In genomic region chr11:75049146-75049545, GRCm38 (mm10) we compare ENCODE assay signal across 17 mouse cellular contexts.
A peak's percentile ranks its signal among the peaks of the same experiment; 100 is the strongest.
DNase-seq lines count a peak whose midpoint lies in the region; ATAC-seq and TF ChIP-seq lines count a peak whose summit lies in the region.
"Had no signal": no experiment of that assay in that cellular context is flagged by ENCODE, and none has a peak within 500 bp of the region (broad histone marks: within the 10 kb centered on the region; RNA-seq: fewer than 3 reads in every experiment).

No protein-coding gene starts in this region.

- peak overlapping the region; percentile 18; the same call in 1 of the 2 replicates for H3K27ac ChIP-seq in heart, embryonic 10.5 days
- peak overlapping the region; percentile 90 for H3K27ac ChIP-seq in kidney, postnatal 0 days
- peak overlapping the region; percentile 82; the same call in 1 of the 2 replicates for H3K27ac ChIP-seq in embryonic facial prominence, embryonic 12.5 days
- H3K27ac ChIP-seq in limb, embryonic 13.5 days = peak overlapping the region; percentile 95
- H3K27ac ChIP-seq: hindbrain, embryonic 12.5 days; liver, embryonic 12.5 days; neural tube, embryonic 12.5 days had no signal

- WGBS in heart, embryonic 10.5 days = 57% methylated on average over 2 of the region's 2 CpGs
- 8% methylated on average over 2 of the region's 2 CpGs for WGBS in kidney, postnatal 0 days
- WGBS in embryonic facial prominence, embryonic 12.5 days = 20% methylated on average over 2 of the region's 2 CpGs
- WGBS in limb, embryonic 13.5 days = 8% methylated on average over 2 of the region's 2 CpGs

- no peaks in the 10 kb centered on the region for H3K9me3 ChIP-seq in heart, embryonic 10.5 days
- no peaks in the 10 kb centered on the region for H3K9me3 ChIP-seq in kidney, postnatal 0 days (replicated peaks; ENCODE audit: low read length)
- no peaks in the 10 kb centered on the region for H3K9me3 ChIP-seq in embryonic facial prominence, embryonic 12.5 days
- H3K9me3 ChIP-seq in limb, embryonic 13.5 days = no peaks in the 10 kb centered on the region
- H3K9me3 ChIP-seq: hindbrain, embryonic 12.5 days; liver, embryonic 12.5 days; neural tube, embryonic 12.5 days had no signal

- no peak for ATAC-seq in kidney, postnatal 0 days (replicated peaks; ENCODE audit: low FRiP score, low read depth)
- ATAC-seq in embryonic facial prominence, embryonic 12.5 days (ENCODE audit: insufficient number of reproducible peaks, insufficient read depth, low FRiP score, low TSS enrichment) = no peak
- no peak for ATAC-seq in limb, embryonic 13.5 days (ENCODE audit: low FRiP score, low read depth)
- ATAC-seq: liver, embryonic 12.5 days; midbrain, embryonic 16.5 days had no signal

- peaks cover 16% of the 10 kb centered on the region; the same call in 1 of the 2 replicates for H3K36me3 ChIP-seq in heart, embryonic 10.5 days
- 0 out of 2 replicates have a peak, but pooled peaks cover 2% of the 10 kb centered on the region for H3K36me3 ChIP-seq in kidney, postnatal 0 days (ENCODE audit: insufficient read depth, low read length)
- no peaks in the 10 kb centered on the region for H3K36me3 ChIP-seq in embryonic facial prominence, embryonic 12.5 days
- H3K36me3 ChIP-seq in limb, embryonic 13.5 days = peaks cover 5% of the 10 kb centered on the region; the same call in 1 of the 2 replicates

- intact Hi-C loops in heart, postnatal 25 days (cut with DNase I) = loop anchor here (5.0 kb wide), 1 partner anchor 62 kb away; no protein-coding TSS in a partner anchor

- no peak for TF ChIP-seq CTCF in kidney, postnatal 0 days (IDR thresholded peaks at IDR 0.05; ENCODE audit: low read depth)

- H3K4me1 ChIP-seq in heart, embryonic 10.5 days = peaks cover 70% of the 10 kb centered on the region
- peaks cover 69% of the 10 kb centered on the region for H3K4me1 ChIP-seq in kidney, postnatal 0 days (replicated peaks; ENCODE audit: insufficient read depth, low read length)
- H3K4me1 ChIP-seq in embryonic facial prominence, embryonic 12.5 days = peaks cover 85% of the 10 kb centered on the region
- H3K4me1 ChIP-seq in limb, embryonic 13.5 days = peaks cover 96% of the 10 kb centered on the region

- no peak overlapping the region for H3K4me3 ChIP-seq in heart, embryonic 10.5 days
- no peak overlapping the region for H3K4me3 ChIP-seq in kidney, postnatal 0 days (replicated peaks; ENCODE audit: low read depth, low read length)
- no peak overlapping the region for H3K4me3 ChIP-seq in embryonic facial prominence, embryonic 12.5 days
- H3K4me3 ChIP-seq in limb, embryonic 13.5 days = no peak overlapping the region
- H3K4me3 ChIP-seq: hindbrain, embryonic 12.5 days; liver, embryonic 12.5 days; neural tube, embryonic 12.5 days had no signal

- H3K9ac ChIP-seq in kidney, postnatal 0 days (ENCODE audit: low read depth, low read length) = no peak overlapping the region
- no peak overlapping the region for H3K9ac ChIP-seq in embryonic facial prominence, embryonic 12.5 days
- H3K9ac ChIP-seq in limb, embryonic 13.5 days = no peak overlapping the region
- H3K9ac ChIP-seq: hindbrain, embryonic 12.5 days; liver, embryonic 12.5 days; neural tube, embryonic 12.5 days had no signal

- no peak overlapping the region for H3K4me2 ChIP-seq in kidney, postnatal 0 days (ENCODE audit: low read length)
- no peak overlapping the region for H3K4me2 ChIP-seq in embryonic facial prominence, embryonic 12.5 days (replicated peaks)
- H3K4me2 ChIP-seq in limb, embryonic 13.5 days (replicated peaks) = 0 out of 2 replicates have a peak overlapping the region, but pooled peaks have one; percentile 3
- H3K4me2 ChIP-seq: hindbrain, embryonic 12.5 days; liver, embryonic 12.5 days; neural tube, embryonic 12.5 days had no signal

- no peaks in the 10 kb centered on the region for H3K27me3 ChIP-seq in heart, embryonic 10.5 days (ENCODE audit: insufficient read depth, poor library complexity, severe bottlenecking)
- H3K27me3 ChIP-seq in kidney, postnatal 0 days (ENCODE audit: insufficient read depth, low read length) = no peaks in the 10 kb centered on the region
- no peaks in the 10 kb centered on the region for H3K27me3 ChIP-seq in embryonic facial prominence, embryonic 12.5 days
- no peaks in the 10 kb centered on the region for H3K27me3 ChIP-seq in limb, embryonic 13.5 days
- H3K27me3 ChIP-seq: hindbrain, embryonic 12.5 days; liver, embryonic 12.5 days; neural tube, embryonic 12.5 days had no signal

- DNase-seq in heart, embryonic 10.5 days (ENCODE audit: low spot score) = no peak
- no peak for DNase-seq in heart, postnatal 25 days (ENCODE audit: low spot score)
- DNase-seq in kidney, postnatal 0 days (ENCODE audit: low spot score) = no peak
- no peak for DNase-seq in kidney, postnatal 36 days
- DNase-seq in urinary bladder, adult 2 months (ENCODE audit: low spot score) = no peak
- no peak for DNase-seq in testis, postnatal 14 days (ENCODE audit: low spot score)
- DNase-seq: B cell, adult 2 months; cerebellum, adult 2 months; gastrocnemius, postnatal 25 days; kidney, postnatal 25 days; retina, postnatal 1 day had no signal

Comparison
In these comparisons a context has a peak if more than half of its experiments do, and no peak if none do; other contexts are left out.
1. H3K27ac ChIP-seq: peak in every context shown above with its lines; median percentile 95 in limb, embryonic 13.5 days; 90 in kidney, postnatal 0 days; 82 in embryonic facial prominence, embryonic 12.5 days; 18 in heart, embryonic 10.5 days.